Mouse (Mus musculus) splenic B cell, adult 2 months (primary cell): Measurements from ENCODE around the gene Lyl1.
A peak's percentile ranks its signal among the peaks of the same experiment; 100 is the strongest.

ENCODE experiments used
- DNase-seq: peaks from one replicate; pipeline ENCODE4 v3.0.0-alpha.2; 2011; ENCODE audit warnings: low read depth, low spot score
- H3K27me3 ChIP-seq: 2 replicates; pipeline ENCODE4 v1.6.1; 2012; ENCODE audit warnings: mild to moderate bottlenecking, low read length, moderate library complexity, mixed read lengths; ENCODE audit not compliant: control insufficient read depth, poor library complexity, insufficient read depth, severe bottlenecking
- H3K36me3 ChIP-seq: 2 replicates; pipeline ENCODE4 v1.6.1; 2012; ENCODE audit warnings: mild to moderate bottlenecking, low read length, moderate library complexity, mixed read lengths; ENCODE audit not compliant: control insufficient read depth, poor library complexity, insufficient read depth, severe bottlenecking

Lyl1 gene

GRCm38 (mm10) chr8:84745032-84745925, 44.0 kb downstream of the Lyl1 start:
- DNase-seq, result peak; percentile 18
- Histone ChIP-seq H3K27me3 (no peaks in the 10 kb centered on the region), H3K36me3 (no peaks in the 10 kb centered on the region)

- no peak for DNase-seq
- Histone ChIP-seq H3K36me3 (no peaks in the 10 kb centered on the region), H3K27me3 (no peaks in the 10 kb centered on the region)
Observed at GRCm38 (mm10) chr8:84749519-84749918, 48.3 kb downstream of the Lyl1 start.

GRCm38 (mm10) chr8:84752734-84753582, 51.7 kb downstream of the Lyl1 start:
- no peaks in the 10 kb centered on the region for H3K36me3 ChIP-seq

More at GRCm38 (mm10) chr8:84752734-84753582, 51.7 kb downstream of the Lyl1 start:
- H3K27me3 ChIP-seq, result no peaks in the 10 kb centered on the region
- no peak for DNase-seq
